Mouse (Mus musculus) macrophage (primary cell): ENCODE results near the gene Dner. TPM values are rescaled to one million over a fixed set of nuclear protein-coding genes. Genes with fewer than 3 reads are reported as not detected.

Experiments used
- H3K27ac ChIP-seq: fragments of 350-480 bp; formaldehyde crosslinking; 2 replicates; pipeline ENCODE4 v1.9.0; 2021
- H3K36me3 ChIP-seq: fragments of 350-480 bp; formaldehyde crosslinking; 2 replicates; pipeline ENCODE4 v1.9.0; 2021; ENCODE audit errors: inconsistent target
- H3K4me3 ChIP-seq: fragments of 350-480 bp; formaldehyde crosslinking; 2 replicates; pipeline ENCODE4 v1.9.0; 2021; ENCODE audit errors: inconsistent target
- H3K79me2 ChIP-seq: fragments of 350-480 bp; formaldehyde crosslinking; 2 replicates; pipeline ENCODE4 v1.9.0; 2021; ENCODE audit errors: inconsistent target
- WGBS: methylation state at CpG from one replicate; pipeline ENCODE4 v1.1.7; 2026; ENCODE audit warnings: inconsistent platforms; ENCODE audit not compliant: missing documents; 5-methylcytosine and 5-hydroxymethylcytosine counted together
- polyA plus RNA-seq: library from polyadenylated mRNA; stranded (reverse); fragments of 250-400 nt; gene quantifications from 3 replicates; pipeline ENCODE4 v1.2.4, GENCODE M21; 2018; ENCODE audit warnings: inconsistent platforms

Gene Dner
- polyA plus RNA-seq, 1 experiment from 2014 or later: 0.14 TPM

GRCm38 (mm10) chr1:84677910-84678309 is 18.1 kb downstream of the Dner start:
- no peaks in the 10 kb centered on the region for H3K36me3 ChIP-seq
- H3K4me3 ChIP-seq: no peak overlapping the region
- 73% methylated on average over 4 of the region's 4 CpGs for WGBS
- no peaks in the 10 kb centered on the region for H3K79me2 ChIP-seq
- no peak overlapping the region for H3K27ac ChIP-seq

- Histone ChIP-seq H3K36me3 (no peaks in the 10 kb centered on the region), H3K27ac (no peak overlapping the region), H3K4me3 (no peak overlapping the region), H3K79me2 (no peaks in the 10 kb centered on the region)
- WGBS: 69% methylated on average over 7 of the region's 7 CpGs
Measured at GRCm38 (mm10) chr1:84668100-84668846, 27.7 kb downstream of the Dner start.

- H3K36me3 ChIP-seq: no peaks in the 10 kb centered on the region
- H3K4me3 ChIP-seq: no peak overlapping the region
- no peak overlapping the region for H3K27ac ChIP-seq
- 91% methylated on average over 4 of the region's 4 CpGs for WGBS
- no peaks in the 10 kb centered on the region for H3K79me2 ChIP-seq
Measured at GRCm38 (mm10) chr1:84667660-84668059, 28.4 kb downstream of the Dner start.

- 81% methylated on average over 4 of the region's 4 CpGs for WGBS
- Histone ChIP-seq H3K79me2 (no peaks in the 10 kb centered on the region), H3K27ac (no peak overlapping the region), H3K4me3 (no peak overlapping the region), H3K36me3 (no peaks in the 10 kb centered on the region)
Measured at GRCm38 (mm10) chr1:84664377-84665118, 31.5 kb downstream of the Dner start.

GRCm38 (mm10) chr1:84646781-84647180 is 49.2 kb downstream of the Dner start:
- Histone ChIP-seq H3K4me3 (no peak overlapping the region), H3K79me2 (no peaks in the 10 kb centered on the region), H3K27ac (no peak overlapping the region), H3K36me3 (no peaks in the 10 kb centered on the region)
- 100% methylated on average over 2 of the region's 2 CpGs for WGBS

- Histone ChIP-seq H3K36me3 (no peaks in the 10 kb centered on the region), H3K27ac (no peak overlapping the region), H3K4me3 (no peak overlapping the region), H3K79me2 (no peaks in the 10 kb centered on the region)
- 72% methylated on average over 4 of the region's 4 CpGs for WGBS
Measured at GRCm38 (mm10) chr1:84640463-84640862, 55.6 kb downstream of the Dner start.

GRCm38 (mm10) chr1:84636890-84637289 is 59.1 kb downstream of the Dner start:
- Histone ChIP-seq H3K27ac (no peak overlapping the region), H3K4me3 (no peak overlapping the region), H3K79me2 (no peaks in the 10 kb centered on the region), H3K36me3 (no peaks in the 10 kb centered on the region)
- WGBS: 71% methylated on average over 6 of the region's 6 CpGs

- Histone ChIP-seq H3K4me3 (no peak overlapping the region), H3K27ac (no peak overlapping the region), H3K79me2 (no peaks in the 10 kb centered on the region), H3K36me3 (no peaks in the 10 kb centered on the region)
- WGBS: 71% methylated on average over 6 of the region's 6 CpGs
Measured at GRCm38 (mm10) chr1:84628244-84628643, 67.8 kb downstream of the Dner start.

- WGBS: 61% methylated on average over 11 of the region's 12 CpGs
- Histone ChIP-seq H3K36me3 (no peaks in the 10 kb centered on the region), H3K79me2 (no peaks in the 10 kb centered on the region), H3K4me3 (no peak overlapping the region), H3K27ac (no peak overlapping the region)
Measured at GRCm38 (mm10) chr1:84622978-84623554, 73.0 kb downstream of the Dner start.

- no peaks in the 10 kb centered on the region for H3K36me3 ChIP-seq
- no peaks in the 10 kb centered on the region for H3K79me2 ChIP-seq
- H3K27ac ChIP-seq: no peak overlapping the region
- H3K4me3 ChIP-seq: no peak overlapping the region
- WGBS: 89% methylated on average over 3 of the region's 3 CpGs
Measured at GRCm38 (mm10) chr1:84621308-84621707, 74.7 kb downstream of the Dner start.

- no peaks in the 10 kb centered on the region for H3K36me3 ChIP-seq
- no peak overlapping the region for H3K4me3 ChIP-seq
- H3K79me2 ChIP-seq: no peaks in the 10 kb centered on the region
- 93% methylated on average over 16 of the region's 16 CpGs for WGBS
- H3K27ac ChIP-seq: no peak overlapping the region
Measured at GRCm38 (mm10) chr1:84619131-84619760, 76.8 kb downstream of the Dner start.

GRCm38 (mm10) chr1:84618094-84618493 is 77.9 kb downstream of the Dner start:
- Histone ChIP-seq H3K4me3 (no peak overlapping the region), H3K36me3 (no peaks in the 10 kb centered on the region), H3K79me2 (no peaks in the 10 kb centered on the region), H3K27ac (no peak overlapping the region)
- WGBS: 0% methylated on average over 1 of the region's 1 CpGs

GRCm38 (mm10) chr1:84616133-84616532 is 79.9 kb downstream of the Dner start:
- H3K79me2 ChIP-seq: no peaks in the 10 kb centered on the region
- no peaks in the 10 kb centered on the region for H3K36me3 ChIP-seq
- no peak overlapping the region for H3K27ac ChIP-seq
- H3K4me3 ChIP-seq: no peak overlapping the region

- Histone ChIP-seq H3K36me3 (no peaks in the 10 kb centered on the region), H3K79me2 (no peaks in the 10 kb centered on the region), H3K27ac (no peak overlapping the region), H3K4me3 (no peak overlapping the region)
- WGBS: 20% methylated on average over 7 of the region's 7 CpGs
Measured at GRCm38 (mm10) chr1:84614596-84614995, 81.4 kb downstream of the Dner start.

- H3K27ac ChIP-seq: no peak overlapping the region
- 93% methylated on average over 8 of the region's 8 CpGs for WGBS
- no peaks in the 10 kb centered on the region for H3K36me3 ChIP-seq
- no peaks in the 10 kb centered on the region for H3K79me2 ChIP-seq
- H3K4me3 ChIP-seq: no peak overlapping the region
Measured at GRCm38 (mm10) chr1:84613119-84613518, 82.9 kb downstream of the Dner start.
